Mouse (Mus musculus): ENCODE measurements around the gene Eif4enif1.

DNA sequence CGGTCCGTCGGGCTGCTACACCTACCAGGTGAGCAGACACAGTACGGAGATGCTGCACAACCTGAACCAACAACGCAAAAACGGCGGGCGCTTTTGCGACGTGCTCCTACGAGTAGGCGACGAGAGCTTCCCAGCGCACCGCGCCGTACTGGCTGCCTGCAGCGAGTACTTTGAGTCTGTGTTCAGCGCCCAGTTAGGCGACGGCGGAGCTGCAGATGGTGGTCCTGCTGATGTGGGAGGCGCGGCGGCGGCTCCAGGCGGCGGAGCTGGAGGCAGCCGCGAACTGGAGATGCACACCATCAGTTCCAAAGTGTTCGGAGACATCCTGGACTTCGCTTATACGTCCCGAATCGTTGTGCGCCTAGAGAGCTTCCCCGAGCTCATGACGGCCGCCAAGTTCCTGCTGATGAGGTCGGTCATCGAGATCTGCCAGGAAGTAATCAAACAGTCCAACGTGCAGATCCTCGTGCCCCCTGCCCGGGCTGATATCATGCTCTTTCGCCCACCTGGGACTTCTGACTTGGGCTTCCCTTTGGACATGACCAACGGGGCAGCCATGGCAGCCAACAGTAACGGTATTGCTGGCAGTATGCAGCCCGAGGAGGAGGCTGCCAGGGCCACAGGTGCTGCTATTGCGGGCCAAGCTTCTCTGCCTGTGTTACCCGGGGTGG lies 88.6 kb downstream of the Eif4enif1 start:
- TF ChIP-seq CTCF (IDR thresholded peaks at IDR 0.05), result no peak
- TF ChIP-seq EP300 (IDR thresholded peaks at IDR 0.05), result no peak
